Mouse (Mus musculus) small intestine, adult 2 months (tissue): ENCODE measurements at regions not wholly inside any gene's neighbourhood (a gene's known extent, or its start where the extent isn't known, plus 50 kb on each side); places are given as distances from the start of the nearest gene placed in this dataset.

Source experiments
- CTCF ChIP-seq: fragments of 200-500 bp; IDR thresholded peaks from 2 replicates; pipeline ENCODE4 v1.5.1; 2012; ENCODE audit warnings: low read depth, mild to moderate bottlenecking, control low read depth, inconsistent platforms, low read length, moderate library complexity, mixed read lengths; ENCODE audit not compliant: insufficient replicate concordance, insufficient read length; ENCODE audit errors: extremely low read depth
- POLR2A ChIP-seq: fragments of 200-500 bp; IDR thresholded peaks from 2 replicates; pipeline ENCODE4 v1.6.1; 2012; ENCODE audit warnings: low read depth, mild to moderate bottlenecking, control low read depth, inconsistent platforms, low read length, moderate library complexity

- TF ChIP-seq POLR2A (no peak), CTCF (no peak)
Measured at GRCm38 (mm10) chr12:25244666-25245065, 147.7 kb upstream of the Id2 start.
